Mouse (Mus musculus) regulatory T cell (primary cell): ENCODE measurements around the gene Cacna2d3.

Experiments
- in situ Hi-C: fragments of 300-600 bp; cut with MboI, MseI; formaldehyde crosslinking; loops from one replicate; pipeline ENCODE4 v1.15.1; 2025; ENCODE audit warnings: high pct_unique_total_duplicates

Gene Cacna2d3

DNA sequence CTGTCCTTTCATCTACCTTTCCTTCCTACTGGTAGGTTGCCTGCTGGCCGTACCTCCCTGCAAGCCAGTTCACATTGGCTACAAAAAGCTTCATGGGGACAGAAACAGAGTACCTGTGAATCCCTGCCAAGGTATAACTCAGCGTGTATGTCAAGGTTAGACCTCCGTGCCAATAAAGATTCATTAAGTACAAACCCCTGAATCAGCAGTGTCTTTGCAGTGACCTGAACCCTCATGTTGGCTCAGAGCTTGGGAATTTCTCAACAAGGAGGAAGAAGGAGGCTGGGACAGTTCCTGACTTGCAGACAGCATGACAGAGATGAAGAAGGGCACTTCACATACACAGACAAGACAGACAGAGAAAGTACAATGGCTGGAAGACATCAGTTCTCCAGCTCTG, 225.1 kb downstream of the Cacna2d3 start:
- in situ Hi-C loops = no loop called here

DNA sequence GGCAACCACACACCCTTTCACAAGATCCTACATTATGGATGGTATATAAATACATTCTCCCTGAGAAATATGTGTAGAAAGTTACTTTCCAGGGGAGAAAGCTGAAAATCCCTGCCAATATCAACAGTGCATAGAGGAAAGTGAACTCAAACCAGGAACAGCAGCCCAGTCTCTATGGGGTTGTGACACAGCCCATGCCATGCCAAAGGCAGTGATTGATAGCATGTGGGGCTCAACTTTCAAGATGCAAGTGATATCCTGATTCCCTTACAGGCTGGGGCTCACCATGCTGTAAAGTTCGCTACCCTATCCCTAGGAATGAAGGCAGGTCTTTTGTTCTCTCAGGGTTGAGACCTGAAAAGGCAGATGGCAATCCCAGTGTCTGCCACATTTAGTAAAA, 229.9 kb downstream of the Cacna2d3 start:
- in situ Hi-C loops = no loop called here

DNA sequence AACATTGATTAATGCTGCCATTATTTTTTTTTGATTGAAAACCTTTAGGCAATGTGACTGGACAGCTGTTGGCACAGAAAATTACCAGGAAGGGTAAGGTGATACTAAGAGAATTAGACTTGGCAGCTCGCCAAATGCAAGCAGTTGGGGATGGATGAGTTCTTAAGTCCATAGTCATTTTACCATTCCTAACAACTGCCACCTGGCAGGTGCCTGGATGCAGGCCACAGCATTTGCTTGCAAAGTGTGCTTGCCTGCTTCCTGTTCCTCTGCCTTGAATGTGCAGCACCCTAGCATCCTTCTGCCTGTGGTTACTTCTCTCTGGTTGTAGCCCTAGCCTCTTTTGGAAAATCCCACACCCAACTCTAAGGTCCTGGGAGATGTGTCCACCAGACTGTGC, 236.2 kb downstream of the Cacna2d3 start:
- in situ Hi-C loops = no loop called here

DNA sequence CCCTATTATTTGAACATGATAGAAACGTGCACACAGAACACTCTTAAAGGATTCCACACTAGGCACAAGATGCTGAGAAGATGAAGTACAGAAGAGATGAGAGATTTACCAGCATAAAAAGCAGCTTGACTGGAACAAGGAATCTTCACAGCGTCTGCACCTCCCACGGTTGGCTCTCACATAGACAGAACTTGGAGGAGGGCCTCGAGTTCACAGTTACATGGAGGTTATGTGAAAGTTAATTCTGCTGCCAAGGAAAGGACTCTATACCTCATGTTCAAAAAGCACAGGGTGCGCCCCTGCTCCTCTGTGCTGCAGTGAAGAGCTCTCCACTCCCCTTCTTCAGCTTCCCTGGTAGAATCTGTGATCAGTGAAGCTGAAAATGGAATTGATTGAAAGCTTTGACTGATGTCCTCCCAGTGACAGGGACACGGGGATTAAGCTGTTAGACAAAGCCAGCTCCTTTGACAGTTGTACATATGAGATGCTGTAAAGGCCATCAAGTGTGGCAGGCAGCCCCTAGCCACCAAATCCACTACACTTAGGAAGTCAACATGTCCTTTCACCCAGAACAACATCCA, 243.2 kb downstream of the Cacna2d3 start:
- in situ Hi-C loops = no loop called here

DNA sequence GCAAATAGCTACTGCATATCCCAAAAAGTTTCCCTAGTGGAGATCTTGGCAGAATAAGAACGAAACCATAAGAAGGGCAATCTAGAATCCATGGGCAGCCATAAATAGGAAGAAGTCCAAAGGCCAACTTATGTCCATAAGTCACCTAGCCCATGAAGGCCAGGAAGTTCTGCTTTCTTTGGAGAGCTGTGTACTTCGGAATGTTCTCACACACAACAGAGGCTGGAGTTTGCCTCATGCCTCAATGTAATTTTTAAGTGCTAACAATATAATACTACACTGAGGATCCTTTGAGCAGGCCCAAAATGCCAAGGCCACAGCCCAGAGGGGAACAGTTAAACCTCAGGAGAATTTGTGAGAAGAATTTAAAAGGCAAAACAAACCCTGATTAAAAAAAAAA, 257.4 kb downstream of the Cacna2d3 start:
- in situ Hi-C loops = no loop called here

DNA sequence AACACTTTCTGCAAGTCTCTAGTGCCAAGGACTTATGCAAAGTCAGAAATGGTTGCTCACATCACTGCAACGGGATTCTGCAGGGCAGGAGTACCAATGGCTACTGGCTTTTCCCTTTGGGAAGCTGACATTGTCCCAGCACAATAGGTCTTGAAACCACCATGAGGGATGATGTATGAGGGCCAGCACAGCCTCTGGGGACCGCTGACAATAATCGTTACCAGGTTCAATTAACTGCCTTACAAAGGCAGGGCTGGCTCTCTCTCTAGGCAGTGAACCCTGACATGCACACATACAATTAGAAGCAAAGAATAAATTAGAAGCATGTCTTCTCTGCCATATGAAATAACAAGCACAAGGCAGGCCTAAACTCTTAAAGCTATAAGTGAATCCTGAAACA, 272.5 kb downstream of the Cacna2d3 start:
- in situ Hi-C loops = no loop called here

DNA sequence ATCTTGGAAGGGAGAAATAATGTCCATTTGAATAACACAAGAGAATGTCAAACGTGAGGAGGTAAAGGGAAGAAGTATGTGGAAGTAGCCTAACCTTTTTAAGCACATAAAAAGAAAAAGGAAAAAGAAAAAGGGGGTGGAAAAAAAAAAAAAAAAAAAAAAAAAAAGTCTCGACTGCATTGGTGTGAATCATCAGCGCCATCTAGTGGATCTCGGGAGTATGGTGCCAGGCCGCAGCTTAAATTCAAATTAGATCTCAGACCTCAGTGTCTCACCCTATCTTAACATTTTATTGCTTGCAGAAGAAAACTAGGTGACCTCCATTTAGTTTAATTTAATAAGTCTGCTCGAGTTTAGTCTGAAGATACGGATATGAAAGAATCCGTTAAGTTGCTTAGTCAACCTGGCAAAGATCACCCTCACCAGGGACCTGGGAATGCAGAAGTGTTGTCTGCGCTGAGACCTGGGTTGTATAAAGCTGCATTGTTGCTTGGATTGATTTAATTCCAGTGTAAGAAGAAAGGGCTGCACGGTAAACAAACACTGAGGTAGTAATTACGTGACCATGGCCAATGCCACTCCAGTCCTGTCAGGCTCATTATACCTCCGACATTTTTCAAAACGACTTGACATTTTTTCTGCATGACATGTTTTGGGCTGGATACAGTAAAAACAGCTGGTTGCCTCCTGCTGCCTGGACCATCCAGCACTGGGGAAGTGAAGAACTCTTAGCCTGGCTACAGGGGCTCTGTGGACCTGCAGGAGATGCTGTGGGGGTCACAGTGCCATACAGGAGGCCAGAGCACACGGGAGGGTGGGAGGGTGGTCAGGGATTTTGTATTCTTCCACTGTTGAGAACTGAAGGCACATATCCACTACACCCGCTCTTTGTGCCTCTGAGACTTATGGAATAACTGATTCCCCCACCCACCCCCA, 278.3 kb downstream of the Cacna2d3 start:
- in situ Hi-C loops = no loop called here

DNA sequence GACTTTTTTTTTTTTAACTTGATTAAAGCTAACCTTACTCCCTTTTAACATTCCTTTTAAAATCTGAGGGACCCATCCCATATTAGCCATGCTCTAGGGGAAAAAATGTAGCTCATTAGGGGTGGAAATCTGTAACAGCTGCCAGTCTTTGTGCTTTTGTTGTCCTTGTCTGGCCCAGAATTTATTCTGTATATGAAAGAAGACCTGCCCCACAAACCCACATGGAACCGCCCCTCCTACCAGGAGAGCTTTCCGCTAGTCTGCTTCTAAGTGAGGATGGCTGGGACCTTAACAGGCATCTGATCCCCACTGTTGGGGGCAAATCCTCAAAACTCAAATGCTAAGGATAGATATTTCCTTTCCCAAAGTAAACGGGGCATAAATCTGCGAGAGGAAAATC, 279.2 kb downstream of the Cacna2d3 start:
- in situ Hi-C loops = no loop called here

DNA sequence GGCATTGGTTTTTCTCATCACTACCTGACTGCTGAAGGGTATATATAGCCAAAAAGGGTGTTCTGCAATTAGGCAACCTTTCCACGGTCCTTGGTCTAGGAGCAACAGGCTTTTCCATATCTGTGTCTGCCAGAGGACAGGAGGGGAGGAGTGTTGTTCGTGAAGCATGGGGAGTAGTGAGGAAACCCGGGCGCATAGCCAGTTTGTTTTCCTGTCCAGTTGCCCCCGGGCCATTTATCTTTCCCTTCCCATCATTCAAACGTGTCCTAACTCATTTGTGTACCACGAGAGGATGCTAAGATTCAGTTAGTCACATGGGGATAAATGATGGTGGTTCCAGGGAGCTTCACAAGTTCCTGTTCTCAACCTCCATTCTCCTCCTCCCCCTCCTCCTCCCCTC, 283.0 kb downstream of the Cacna2d3 start:
- in situ Hi-C loops = no loop called here

DNA sequence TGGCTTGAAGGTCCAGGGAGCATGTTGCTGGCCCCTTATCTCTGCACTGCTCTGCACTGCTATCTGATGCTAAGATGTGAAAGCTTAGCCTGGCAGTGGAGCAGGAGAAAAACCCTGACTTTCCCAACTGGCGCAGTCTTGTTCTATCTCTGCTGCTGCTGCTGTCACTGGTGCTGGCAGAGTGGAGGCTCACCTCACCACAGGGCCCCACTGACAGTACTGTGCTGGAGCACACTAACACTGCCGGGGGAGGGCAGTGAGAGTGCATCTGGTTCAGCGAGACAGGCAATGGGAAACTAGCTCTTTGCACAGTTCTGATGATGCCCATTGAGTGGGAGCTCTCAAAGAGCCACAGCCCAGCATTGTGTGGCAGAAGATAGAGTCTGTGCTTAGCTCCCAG, 283.4 kb downstream of the Cacna2d3 start:
- in situ Hi-C loops = no loop called here

DNA sequence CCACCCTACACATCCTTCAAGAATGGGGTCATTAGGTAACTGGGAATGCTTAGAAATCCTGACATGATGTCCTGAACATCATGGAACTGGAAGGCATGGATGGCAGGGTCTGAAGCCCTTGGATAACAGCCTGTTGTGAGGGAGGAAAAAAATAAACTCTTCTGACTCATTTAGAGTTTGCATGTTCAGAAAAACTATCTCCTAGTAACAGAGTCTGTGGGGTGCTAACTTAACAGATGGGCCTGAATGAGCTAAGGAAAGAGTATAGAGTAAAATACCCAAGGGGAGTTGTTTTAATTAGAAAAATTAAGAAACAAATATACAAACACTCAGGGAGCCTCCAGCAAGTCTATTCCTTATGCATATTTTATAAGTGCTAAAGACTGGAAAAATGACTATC, 286.5 kb downstream of the Cacna2d3 start:
- in situ Hi-C loops = no loop called here

DNA sequence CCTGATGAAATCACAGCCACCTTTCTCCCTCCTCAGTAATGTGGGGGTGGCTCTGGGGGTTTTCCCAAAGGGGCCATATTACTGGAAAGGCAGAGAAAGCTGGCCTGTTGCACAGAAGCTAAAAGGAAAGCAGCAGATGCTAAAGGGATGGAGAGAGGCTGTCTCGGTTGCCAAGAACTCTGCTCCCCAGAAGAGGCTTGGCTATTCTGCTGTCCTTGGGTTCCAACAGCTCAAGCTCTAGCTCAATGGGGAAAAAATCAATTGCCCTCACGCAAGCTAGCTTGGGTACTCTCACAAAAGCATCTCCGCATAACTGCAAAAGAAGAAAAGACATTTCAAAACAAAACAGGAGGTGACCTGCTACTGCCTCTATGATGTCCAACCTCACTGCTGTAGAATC, 287.9 kb downstream of the Cacna2d3 start:
- in situ Hi-C loops = no loop called here

DNA sequence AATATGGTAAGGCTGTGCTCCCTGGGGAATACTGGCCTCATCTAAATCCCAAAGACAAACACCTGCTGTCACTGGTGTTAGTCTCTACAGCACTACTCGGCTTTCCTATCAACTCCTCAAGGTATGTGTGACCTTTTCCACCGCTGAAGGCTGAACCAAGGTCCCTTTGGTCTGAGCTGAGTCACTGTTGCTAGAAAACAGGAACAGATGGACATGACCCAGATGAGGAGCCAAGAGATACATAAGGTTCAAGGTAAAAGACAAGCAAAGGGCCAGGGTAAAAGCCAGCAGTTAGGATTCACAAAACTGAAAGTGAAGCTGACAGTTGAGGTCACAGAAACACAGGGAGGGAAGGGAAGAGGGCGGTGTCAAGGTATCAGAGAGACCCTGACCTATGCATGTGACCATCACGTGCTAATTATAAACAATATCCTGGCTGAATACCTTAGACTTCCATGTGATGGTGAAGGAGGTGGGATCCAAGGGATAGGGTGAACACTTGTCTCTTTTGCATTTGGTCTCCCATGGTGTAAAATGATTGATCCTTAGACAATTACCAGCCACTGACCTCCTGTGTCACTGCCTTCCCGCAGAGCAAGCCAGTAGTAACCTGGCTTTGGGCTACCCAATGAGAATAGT, 288.5 kb downstream of the Cacna2d3 start:
- in situ Hi-C loops = no loop called here

DNA sequence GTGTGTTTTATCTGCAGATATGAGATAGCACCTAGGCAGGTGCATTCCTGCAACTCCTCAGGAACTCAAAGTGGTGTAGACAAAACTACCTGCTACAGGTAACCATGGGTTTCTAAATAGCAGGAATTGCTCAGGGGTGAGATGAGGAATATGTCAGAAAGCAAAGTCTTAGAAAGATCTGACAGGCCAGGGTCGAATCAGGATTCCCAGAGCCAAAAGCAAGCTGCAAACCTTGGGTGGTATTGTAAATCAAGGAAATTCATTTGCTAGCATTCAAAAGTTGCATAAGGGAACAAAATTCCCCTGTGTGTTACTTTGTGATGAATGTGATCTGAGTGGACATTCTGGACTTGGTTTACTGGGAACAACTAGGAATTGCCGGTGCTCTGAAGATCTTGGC, 291.9 kb downstream of the Cacna2d3 start:
- in situ Hi-C loops = no loop called here

DNA sequence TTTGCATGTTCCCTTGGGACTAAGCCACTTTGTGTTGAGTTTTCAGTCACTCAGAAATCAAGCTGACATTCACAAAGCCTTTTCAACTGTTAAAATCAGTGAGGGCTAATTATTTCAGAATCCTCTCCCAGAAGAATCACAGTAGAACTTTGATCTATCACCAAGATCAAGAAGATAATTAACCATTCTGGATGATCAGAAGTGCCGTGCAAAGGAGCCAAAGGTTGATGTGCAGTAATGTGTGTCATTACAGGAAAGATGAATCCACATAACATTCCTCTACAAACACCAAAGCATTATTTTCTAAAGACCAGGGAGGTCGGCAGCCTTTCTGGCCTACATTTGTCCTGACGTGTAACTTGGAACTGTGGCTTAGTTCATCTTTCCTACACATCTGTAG, 296.0 kb downstream of the Cacna2d3 start:
- in situ Hi-C loops = no loop called here

DNA sequence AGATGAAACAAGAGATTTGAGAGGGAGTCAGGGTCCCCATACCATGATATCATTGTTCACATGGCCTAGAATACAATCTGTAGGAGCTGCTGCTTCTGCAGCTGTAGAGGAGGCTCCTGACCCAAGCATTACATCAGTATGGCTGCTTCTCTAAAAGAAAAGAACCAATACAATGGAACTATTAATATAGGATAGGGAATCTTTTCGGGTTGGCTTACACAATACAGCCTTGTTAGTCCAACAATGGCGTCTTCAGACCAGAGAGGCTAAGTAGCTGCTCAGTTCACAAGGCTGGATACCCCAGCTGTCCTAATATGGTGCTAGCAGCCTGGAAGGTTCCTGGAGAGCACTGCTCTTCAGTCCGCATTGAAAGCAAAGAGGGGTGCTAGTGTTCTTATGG, 296.5 kb downstream of the Cacna2d3 start:
- in situ Hi-C loops = no loop called here

DNA sequence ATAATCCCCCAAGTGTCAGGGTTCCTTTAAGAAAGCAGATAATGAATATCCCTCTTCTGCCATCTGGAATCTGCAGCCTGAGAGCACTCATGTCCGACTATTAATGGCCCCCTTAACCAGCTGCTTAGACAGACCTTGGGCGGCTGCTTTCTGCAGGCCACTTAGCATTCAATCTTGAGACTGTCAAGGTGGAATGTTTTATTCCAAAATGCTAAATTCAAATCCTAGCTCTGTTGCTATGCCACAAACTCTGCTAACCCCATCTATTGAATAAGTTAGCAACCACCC, 315.8 kb downstream of the Cacna2d3 start:
- in situ Hi-C loops = no loop called here

DNA sequence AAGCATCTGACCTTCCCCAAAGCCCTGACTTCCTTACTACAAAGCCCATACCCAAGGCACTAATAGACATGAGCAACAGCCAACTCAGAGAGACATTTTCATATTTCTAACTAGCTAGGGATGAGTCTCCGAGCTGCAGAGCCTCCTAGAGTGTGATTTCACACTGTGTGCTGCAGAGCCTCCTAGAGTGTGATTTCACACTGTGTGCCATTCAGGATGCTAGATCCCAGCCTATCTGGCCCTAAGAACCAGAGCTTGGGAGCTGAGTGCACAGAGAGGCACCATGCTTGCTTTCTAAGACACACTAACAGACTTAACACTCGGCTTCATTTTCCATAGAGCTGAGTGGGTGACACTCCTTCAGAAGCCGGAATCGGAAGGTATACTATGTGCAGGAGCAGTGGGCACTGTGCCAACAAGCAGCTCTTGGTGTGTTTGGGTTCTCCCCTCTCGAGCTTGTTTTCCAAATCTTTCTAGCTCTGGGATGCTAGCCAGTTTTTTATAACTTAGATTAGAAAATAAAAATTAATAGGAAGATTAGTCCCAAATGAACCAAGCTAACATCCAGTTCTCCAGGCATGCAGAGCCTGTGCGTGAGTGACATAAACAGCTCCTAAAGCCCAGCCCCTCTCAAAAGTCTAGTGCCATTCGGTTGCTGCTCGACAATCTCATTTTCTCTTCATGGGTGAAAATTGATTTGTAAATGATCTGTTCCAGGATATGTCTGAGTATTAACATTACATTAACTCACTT, 316.4 kb downstream of the Cacna2d3 start:
- in situ Hi-C loops = no loop called here

DNA sequence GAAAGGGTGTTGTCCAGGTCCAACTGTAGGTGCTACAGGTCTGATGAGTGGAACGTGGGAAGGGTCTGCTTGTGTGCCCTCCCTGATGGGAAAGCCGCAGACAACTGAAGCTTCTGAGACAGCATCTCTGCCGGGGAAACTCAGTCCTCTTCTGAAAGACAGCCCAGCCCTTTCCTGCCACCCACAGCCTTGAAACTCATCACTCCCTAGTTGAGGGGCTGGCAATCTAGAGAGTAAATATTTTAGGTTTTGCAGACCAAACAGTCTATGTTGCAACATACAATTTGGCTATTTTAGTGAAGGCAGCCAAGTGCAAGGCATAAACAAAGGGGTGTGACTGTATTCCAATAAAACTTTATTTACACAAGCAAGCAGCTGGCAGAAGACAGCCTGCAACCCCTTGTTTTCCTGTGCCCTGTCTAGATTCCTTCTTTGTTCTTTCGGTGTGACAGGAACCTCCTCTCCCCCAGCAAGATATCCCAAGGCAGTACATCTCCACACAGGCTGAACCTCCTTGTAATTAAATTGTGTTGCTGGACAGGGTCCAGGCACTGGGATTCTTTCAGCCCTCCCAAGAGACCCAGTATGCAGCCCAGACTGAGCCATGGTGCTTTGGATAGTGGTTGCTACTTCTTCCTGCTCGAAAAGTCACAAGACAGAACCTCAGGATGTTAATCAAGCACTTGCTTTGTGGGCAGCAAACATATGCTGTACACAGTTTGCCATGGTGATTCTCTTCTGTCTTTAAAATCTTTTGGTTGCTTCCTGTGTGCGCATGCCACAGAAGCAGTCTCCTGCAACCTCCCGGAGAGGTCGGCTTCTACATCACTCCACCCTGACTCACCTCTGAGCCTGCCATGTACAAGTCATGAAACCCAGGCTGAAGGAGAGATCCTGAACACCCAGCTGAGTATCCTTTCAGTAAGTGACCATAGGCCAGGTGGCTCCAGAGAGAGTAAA, 317.5 kb downstream of the Cacna2d3 start:
- in situ Hi-C loops = no loop called here

DNA sequence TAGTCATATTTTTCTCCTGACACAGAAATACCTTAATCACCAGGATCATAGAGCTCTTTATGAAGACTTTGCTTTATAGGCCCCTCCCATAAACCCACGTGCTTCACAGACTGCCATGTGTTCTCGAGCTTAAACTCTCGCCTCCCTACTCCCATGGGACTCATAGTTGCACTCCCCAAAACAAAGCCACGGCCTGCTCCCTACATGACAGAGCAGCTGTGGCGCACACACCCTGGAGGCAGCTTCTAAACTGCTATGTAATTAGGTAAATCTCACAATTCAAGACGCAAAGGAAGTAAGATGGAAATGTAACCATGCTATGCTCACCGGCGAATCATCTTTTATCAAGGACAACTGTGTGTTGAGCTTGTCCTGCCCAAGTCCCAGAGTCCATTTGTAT, 319.2 kb downstream of the Cacna2d3 start:
- in situ Hi-C loops = no loop called here

DNA sequence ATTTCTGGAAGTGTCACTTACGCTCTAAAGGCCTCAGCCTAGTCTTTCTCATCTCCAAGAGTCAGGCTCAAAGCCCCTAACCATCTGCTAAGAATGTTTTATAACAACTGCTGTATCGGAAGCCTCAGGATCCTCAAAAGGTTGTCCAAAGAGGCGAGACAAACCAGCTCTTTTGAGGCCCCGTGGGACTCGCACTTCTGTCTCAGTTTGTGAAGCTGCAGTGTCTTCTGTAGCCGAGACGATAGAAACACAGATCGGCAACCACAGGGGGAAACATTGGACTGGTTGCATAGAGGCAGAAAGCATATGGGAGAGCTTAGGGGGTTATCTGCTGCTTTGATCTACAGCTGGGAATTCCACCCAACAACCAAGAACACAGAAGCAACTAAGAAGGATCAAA, 327.9 kb downstream of the Cacna2d3 start:
- in situ Hi-C loops = no loop called here
